Mouse (Mus musculus) hindbrain, embryonic 13.5 days (tissue): ENCODE measurements around the gene Hivep3. TPM values are rescaled to one million over a fixed set of nuclear protein-coding genes. Genes with fewer than 3 reads are reported as not detected.

Experiments
- ATAC-seq: fragments of 200-750 bp; cut with Nextera tagmentation; 2 replicates; pipeline ENCODE4 v1.8.0; 2017; ENCODE audit warnings: moderate TSS enrichment; ENCODE audit not compliant: low FRiP score
- H3K27ac ChIP-seq: fragments of 300-500 bp; sonication (generic); 2 replicates; pipeline ENCODE4 v1.5.1; 2015; ENCODE audit warnings: inconsistent platforms, mild to moderate bottlenecking, moderate library complexity
- H3K27me3 ChIP-seq: fragments of 300-500 bp; sonication (generic); 2 replicates; pipeline ENCODE4 v1.6.1; 2015; ENCODE audit warnings: mild to moderate bottlenecking, inconsistent platforms
- H3K36me3 ChIP-seq: fragments of 300-500 bp; sonication (generic); 2 replicates; pipeline ENCODE4 v1.6.1; 2015; ENCODE audit warnings: mild to moderate bottlenecking, inconsistent platforms
- H3K4me1 ChIP-seq: fragments of 300-500 bp; sonication (generic); replicated peaks from 2 replicates; pipeline ENCODE4 v1.6.1; 2015; ENCODE audit warnings: inconsistent platforms
- H3K4me2 ChIP-seq: fragments of 300-500 bp; sonication (generic); 2 replicates; pipeline ENCODE4 v1.6.1; 2015; ENCODE audit warnings: inconsistent platforms, mild to moderate bottlenecking, moderate library complexity
- H3K4me3 ChIP-seq: fragments of 300-500 bp; sonication (generic); 2 replicates; pipeline ENCODE4 v1.5.1; 2015; ENCODE audit warnings: mild to moderate bottlenecking, inconsistent platforms
- H3K9ac ChIP-seq: fragments of 300-500 bp; sonication (generic); 2 replicates; pipeline ENCODE4 v1.6.1; 2015; ENCODE audit warnings: mild to moderate bottlenecking, inconsistent platforms
- H3K9me3 ChIP-seq: fragments of 300-500 bp; sonication (generic); 2 replicates; pipeline ENCODE4 v1.6.1; 2016; ENCODE audit warnings: inconsistent platforms
- WGBS: fragments of 180-500 bp; shearing (Covaris S2); methylation state at CpG from one replicate; pipeline ENCODE4 v1.1.7; 2015; 5-methylcytosine and 5-hydroxymethylcytosine counted together
- polyA plus RNA-seq: library from polyadenylated mRNA; unstranded; fragments of >200 nt; fragmentation: Nextera tagmentation; extraction: Ambion mirVana; gene quantifications from 2 replicates; pipeline ENCODE4 v1.2.1, GENCODE M21; 2015

Hivep3 gene
- polyA plus RNA-seq, 1 experiment from 2014 or later: 12.8 TPM

DNA sequence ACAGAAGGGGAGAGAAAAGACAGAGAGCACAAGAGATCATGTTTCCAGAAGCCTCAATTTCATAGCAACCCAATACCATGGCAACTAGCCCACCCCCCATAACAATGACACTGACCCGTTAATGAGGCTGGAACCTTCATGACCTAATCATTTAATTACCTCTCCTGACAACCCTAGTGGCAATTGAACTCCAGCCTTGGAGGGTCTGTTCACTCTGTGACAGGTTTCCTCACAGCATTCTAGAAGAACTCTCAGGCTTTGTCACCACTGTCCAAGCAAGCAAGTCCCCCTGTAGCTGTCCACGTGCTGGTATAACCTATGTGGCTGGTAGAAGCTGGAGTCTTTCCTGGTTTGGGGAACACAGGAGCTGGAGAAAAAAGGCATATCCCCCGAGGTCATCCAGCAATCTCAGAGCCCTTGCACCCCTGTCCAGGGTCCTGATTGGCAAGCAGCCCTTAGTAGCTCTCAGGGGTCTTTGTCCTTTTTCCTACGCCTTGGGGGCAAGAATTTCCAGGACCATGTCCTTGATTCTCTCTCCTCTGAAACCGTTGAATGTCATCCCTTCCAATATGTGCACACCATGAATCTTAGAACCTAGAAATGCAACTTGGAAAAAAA, 450.9 kb downstream of the Hivep3 start:
- Histone ChIP-seq H3K4me1 (peaks cover 18% of the 10 kb centered on the region), H3K9me3 (no peaks in the 10 kb centered on the region), H3K4me3 (no peak overlapping the region), H3K4me2 (no peak overlapping the region), H3K36me3 (no peaks in the 10 kb centered on the region), H3K9ac (no peak overlapping the region), H3K27me3 (0 out of 2 replicates have a peak, but pooled peaks cover 4% of the 10 kb centered on the region), H3K27ac (no peak overlapping the region)
- ATAC-seq: no peak
- 26% methylated on average over 5 of the region's 5 CpGs for WGBS

DNA sequence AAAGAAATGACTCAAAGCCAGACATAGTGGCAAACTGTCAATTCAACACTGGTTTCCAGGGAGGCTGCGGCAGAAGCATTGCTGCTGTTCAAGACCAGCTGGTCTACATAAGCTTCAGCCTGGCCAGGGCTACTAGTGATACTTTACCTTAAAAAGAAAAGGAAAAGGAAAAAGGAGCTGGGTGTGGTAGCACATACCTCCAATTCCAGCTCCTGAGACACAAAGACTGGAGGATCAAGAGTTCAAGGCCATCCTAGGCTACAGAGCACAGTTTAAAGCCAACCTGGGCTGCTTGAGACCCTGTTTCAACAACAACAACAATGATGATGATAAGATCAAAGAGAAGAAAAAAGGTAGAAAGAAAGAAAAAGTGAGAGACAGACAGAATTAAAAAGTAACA, 452.9 kb downstream of the Hivep3 start:
- Histone ChIP-seq H3K27me3 (0 out of 2 replicates have a peak, but pooled peaks cover 4% of the 10 kb centered on the region), H3K4me1 (peaks cover 27% of the 10 kb centered on the region), H3K36me3 (no peaks in the 10 kb centered on the region), H3K9me3 (no peaks in the 10 kb centered on the region), H3K9ac (no peak overlapping the region), H3K27ac (no peak overlapping the region), H3K4me2 (no peak overlapping the region), H3K4me3 (no peak overlapping the region)
- no peak for ATAC-seq
- 97% methylated on average over 1 of the region's 1 CpGs for WGBS

DNA sequence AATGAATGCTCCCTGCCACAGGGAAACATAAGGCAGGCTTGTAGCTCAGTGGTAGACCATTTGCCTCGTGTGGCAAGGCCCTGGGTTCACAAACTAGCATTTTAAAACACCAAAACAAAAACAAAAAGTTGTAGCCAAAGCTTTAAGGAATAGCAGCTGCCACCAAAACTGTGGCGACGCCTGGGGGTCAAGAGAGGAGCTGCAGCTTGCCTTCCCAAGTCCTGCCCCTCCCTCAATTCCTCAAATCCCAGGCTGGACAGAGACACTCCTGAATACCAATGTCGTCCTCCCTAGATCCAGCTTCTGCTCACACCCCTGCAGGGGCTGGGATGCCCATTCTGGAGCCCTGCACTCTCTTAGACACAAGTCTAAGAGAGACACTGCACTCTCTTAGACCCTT, 453.4 kb downstream of the Hivep3 start:
- 5% methylated on average over 4 of the region's 4 CpGs for WGBS

More for the DNA sequence above, 453.4 kb downstream of the Hivep3 start:
- H3K27ac ChIP-seq: no peak overlapping the region
- no peak for ATAC-seq
- 0 out of 2 replicates have a peak, but pooled peaks cover 4% of the 10 kb centered on the region for H3K27me3 ChIP-seq
- H3K9ac ChIP-seq: no peak overlapping the region
- no peak overlapping the region for H3K4me2 ChIP-seq
- H3K4me3 ChIP-seq: no peak overlapping the region
- H3K36me3 ChIP-seq: no peaks in the 10 kb centered on the region
- H3K4me1 ChIP-seq: peaks cover 27% of the 10 kb centered on the region
- no peaks in the 10 kb centered on the region for H3K9me3 ChIP-seq

Other genes starting within 250 kb of the Hivep3 start
- gene Rimkla, start 241.2 kb upstream of the Hivep3 start, polyA plus RNA-seq: 19.9 and 21.0 TPM in 2 replicates
- gene Foxj3, start 196.8 kb upstream of the Hivep3 start, polyA plus RNA-seq: 25.4 and 26.7 TPM in 2 replicates
- gene Frg2f1, start 194.3 kb upstream of the Hivep3 start, polyA plus RNA-seq: 5.5 and 8.0 TPM in 2 replicates
- not detected in 2 replicates for gene Guca2a, start 96.1 kb upstream of the Hivep3 start, polyA plus RNA-seq
- not detected in 2 replicates for gene Guca2b, start 74.8 kb upstream of the Hivep3 start, polyA plus RNA-seq